Mouse (Mus musculus) kidney, embryonic 14.5 days (tissue): ENCODE measurements at regions not wholly inside any gene's neighbourhood (a gene's known extent, or its start where the extent isn't known, plus 50 kb on each side); places are given as distances from the start of the nearest gene placed in this dataset.

Experiments
- ATAC-seq: fragments of 200-750 bp; cut with Nextera tagmentation; 2 replicates; pipeline ENCODE4 v1.8.0; 2017; ENCODE audit warnings: moderate number of reproducible peaks, mild to moderate bottlenecking, moderate TSS enrichment, moderate library complexity; ENCODE audit not compliant: low FRiP score, low TSS enrichment
- H3K27ac ChIP-seq: fragments of 300-500 bp; sonication (generic); 2 replicates; pipeline ENCODE4 v1.5.1; 2014; ENCODE audit warnings: low read depth, mild to moderate bottlenecking, low read length, moderate library complexity, mixed read lengths
- H3K27me3 ChIP-seq: fragments of 300-500 bp; sonication (generic); 2 replicates; pipeline ENCODE4 v1.6.1; 2014; ENCODE audit warnings: mild to moderate bottlenecking, low read length; ENCODE audit not compliant: control insufficient read depth, insufficient read depth
- H3K36me3 ChIP-seq: fragments of 300-500 bp; sonication (generic); 2 replicates; pipeline ENCODE4 v1.6.1; 2014; ENCODE audit warnings: low read length, mixed read lengths; ENCODE audit not compliant: control insufficient read depth, insufficient read depth
- H3K4me1 ChIP-seq: fragments of 300-500 bp; sonication (generic); 2 replicates; pipeline ENCODE4 v1.6.1; 2014; ENCODE audit warnings: low read length, mixed read lengths; ENCODE audit not compliant: control insufficient read depth, insufficient read depth
- H3K4me2 ChIP-seq: fragments of 300-500 bp; sonication (generic); replicated peaks from 2 replicates; pipeline ENCODE4 v1.6.1; 2014; ENCODE audit warnings: low read depth, mild to moderate bottlenecking, low read length
- H3K4me3 ChIP-seq: fragments of 300-500 bp; sonication (generic); 2 replicates; pipeline ENCODE4 v1.5.1; 2014; ENCODE audit warnings: mild to moderate bottlenecking, low read length
- H3K9ac ChIP-seq: fragments of 300-500 bp; sonication (generic); 2 replicates; pipeline ENCODE4 v1.6.1; 2014; ENCODE audit warnings: low read depth, mild to moderate bottlenecking, low read length, moderate library complexity
- H3K9me3 ChIP-seq: fragments of 300-500 bp; sonication (generic); 2 replicates; pipeline ENCODE4 v1.6.1; 2016; ENCODE audit warnings: low read length; ENCODE audit not compliant: control insufficient read depth
- WGBS: fragments of 180-500 bp; shearing (Covaris S2); extraction: QIAGEN DNeasy Blood & Tissue Kit; methylation state at CpG from one replicate; pipeline ENCODE4 v1.1.7; 2014; 5-methylcytosine and 5-hydroxymethylcytosine counted together

DNA sequence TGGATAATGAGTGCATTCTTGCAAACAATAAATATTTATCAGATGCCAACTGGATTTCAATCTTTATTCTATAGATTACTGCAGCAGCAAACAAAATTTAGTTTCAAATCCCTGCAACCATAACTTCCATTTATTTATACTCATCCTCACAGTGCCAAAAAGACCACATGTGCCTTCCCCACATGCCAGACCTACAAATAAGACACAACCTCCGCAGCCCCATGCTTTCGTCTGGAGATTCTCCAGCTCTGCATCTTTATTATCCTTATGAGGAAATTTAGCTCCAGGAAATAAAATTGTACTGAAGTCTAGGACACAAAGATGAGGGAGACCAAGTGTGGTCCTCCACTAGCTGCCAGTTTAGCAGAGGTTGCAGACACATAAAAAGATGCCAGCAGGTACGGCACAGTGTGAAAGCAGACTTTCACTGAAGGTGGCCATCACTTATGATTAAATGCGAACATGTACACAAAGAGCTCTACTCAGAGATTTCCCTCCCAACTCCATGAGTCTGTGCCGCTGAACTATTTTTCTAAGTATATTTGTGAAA, 183.4 kb upstream of the Rag2 start:
- Histone ChIP-seq H3K4me1 (no peaks in the 10 kb centered on the region; the same call in 1 of the 2 replicates), H3K36me3 (no peaks in the 10 kb centered on the region), H3K4me2 (no peak overlapping the region), H3K27me3 (no peaks in the 10 kb centered on the region), H3K9ac (no peak overlapping the region), H3K27ac (no peak overlapping the region), H3K9me3 (no peaks in the 10 kb centered on the region), H3K4me3 (no peak overlapping the region)
- ATAC-seq: no peak
- WGBS: 71% methylated on average over 5 of the region's 5 CpGs

DNA sequence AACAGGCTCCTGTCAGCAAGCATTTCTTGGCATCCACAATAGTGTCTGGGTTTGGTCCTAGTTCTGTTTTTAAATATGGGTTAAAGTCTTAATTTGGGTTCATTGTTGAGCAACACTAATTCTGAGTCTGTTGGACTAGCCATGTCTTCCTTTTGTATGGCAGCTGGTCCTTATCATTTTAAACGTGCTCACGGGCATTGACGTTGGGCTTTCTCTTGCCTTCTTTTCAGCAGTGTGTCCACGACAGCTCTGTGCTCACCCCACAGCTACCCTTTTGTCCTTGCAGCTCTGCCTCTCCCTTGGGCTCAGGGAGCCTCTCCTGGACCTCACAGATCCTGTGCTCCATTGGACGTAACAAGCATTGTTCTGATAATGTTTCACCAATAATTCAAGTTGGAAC, 168.9 kb upstream of the Rag2 start:
- H3K27me3 ChIP-seq: no peaks in the 10 kb centered on the region
- no peak overlapping the region for H3K4me2 ChIP-seq
- no peaks in the 10 kb centered on the region for H3K36me3 ChIP-seq
- 62% methylated on average over 5 of the region's 5 CpGs for WGBS
- H3K9ac ChIP-seq: no peak overlapping the region
- no peak for ATAC-seq
- no peak overlapping the region for H3K27ac ChIP-seq
- no peaks in the 10 kb centered on the region for H3K4me1 ChIP-seq
- H3K9me3 ChIP-seq: no peaks in the 10 kb centered on the region
- no peak overlapping the region for H3K4me3 ChIP-seq

DNA sequence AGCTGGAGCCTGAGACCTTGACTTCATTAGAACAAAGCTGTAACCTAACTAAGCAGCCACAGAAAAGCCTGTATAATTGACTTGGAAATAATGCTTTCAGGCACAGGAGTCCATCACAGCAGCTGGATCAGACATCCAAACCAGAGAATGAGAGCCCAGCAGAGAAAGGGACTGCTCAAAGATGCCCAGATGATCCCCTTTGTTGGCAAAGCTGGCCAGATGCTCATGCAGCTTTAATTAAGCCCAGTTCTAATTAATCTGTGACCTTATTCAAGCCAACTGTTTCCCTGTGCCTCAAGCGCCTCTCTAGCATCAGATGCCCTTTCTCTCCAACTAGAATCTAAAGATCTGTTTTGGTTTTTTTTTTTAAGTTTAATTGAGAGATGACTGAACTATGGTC, 165.6 kb upstream of the Rag2 start:
- no peak for ATAC-seq
- Histone ChIP-seq H3K36me3 (no peaks in the 10 kb centered on the region), H3K9ac (no peak overlapping the region), H3K9me3 (no peaks in the 10 kb centered on the region), H3K4me1 (no peaks in the 10 kb centered on the region), H3K27ac (no peak overlapping the region), H3K4me3 (no peak overlapping the region), H3K4me2 (no peak overlapping the region), H3K27me3 (no peaks in the 10 kb centered on the region)
- 85% methylated on average over 1 of the region's 1 CpGs for WGBS

DNA sequence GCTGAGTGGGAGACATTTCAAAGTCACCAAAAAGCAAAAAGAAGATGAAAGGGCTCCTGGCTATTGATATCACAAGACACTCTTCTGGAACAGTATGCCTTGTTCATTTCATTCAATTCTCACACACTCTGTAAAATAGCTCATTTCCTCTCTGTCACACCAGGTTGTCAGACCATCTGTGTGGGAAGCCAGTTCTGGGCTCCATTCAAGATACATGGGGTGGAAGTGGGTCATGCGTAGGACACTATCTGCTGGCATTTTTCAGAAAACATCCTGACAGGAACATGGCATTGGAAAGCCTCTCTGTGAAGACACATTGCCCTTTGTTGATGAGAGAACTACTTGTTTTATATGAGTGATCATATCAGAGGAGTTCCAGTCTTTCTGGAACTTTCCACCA, 162.1 kb upstream of the Rag2 start:
- 100% methylated on average over 1 of the region's 1 CpGs for WGBS
- H3K4me2 ChIP-seq: no peak overlapping the region
- H3K4me3 ChIP-seq: no peak overlapping the region
- no peaks in the 10 kb centered on the region for H3K27me3 ChIP-seq
- no peaks in the 10 kb centered on the region for H3K4me1 ChIP-seq
- no peak overlapping the region for H3K27ac ChIP-seq
- H3K9me3 ChIP-seq: no peaks in the 10 kb centered on the region
- no peak overlapping the region for H3K9ac ChIP-seq
- H3K36me3 ChIP-seq: no peaks in the 10 kb centered on the region
- no peak for ATAC-seq

DNA sequence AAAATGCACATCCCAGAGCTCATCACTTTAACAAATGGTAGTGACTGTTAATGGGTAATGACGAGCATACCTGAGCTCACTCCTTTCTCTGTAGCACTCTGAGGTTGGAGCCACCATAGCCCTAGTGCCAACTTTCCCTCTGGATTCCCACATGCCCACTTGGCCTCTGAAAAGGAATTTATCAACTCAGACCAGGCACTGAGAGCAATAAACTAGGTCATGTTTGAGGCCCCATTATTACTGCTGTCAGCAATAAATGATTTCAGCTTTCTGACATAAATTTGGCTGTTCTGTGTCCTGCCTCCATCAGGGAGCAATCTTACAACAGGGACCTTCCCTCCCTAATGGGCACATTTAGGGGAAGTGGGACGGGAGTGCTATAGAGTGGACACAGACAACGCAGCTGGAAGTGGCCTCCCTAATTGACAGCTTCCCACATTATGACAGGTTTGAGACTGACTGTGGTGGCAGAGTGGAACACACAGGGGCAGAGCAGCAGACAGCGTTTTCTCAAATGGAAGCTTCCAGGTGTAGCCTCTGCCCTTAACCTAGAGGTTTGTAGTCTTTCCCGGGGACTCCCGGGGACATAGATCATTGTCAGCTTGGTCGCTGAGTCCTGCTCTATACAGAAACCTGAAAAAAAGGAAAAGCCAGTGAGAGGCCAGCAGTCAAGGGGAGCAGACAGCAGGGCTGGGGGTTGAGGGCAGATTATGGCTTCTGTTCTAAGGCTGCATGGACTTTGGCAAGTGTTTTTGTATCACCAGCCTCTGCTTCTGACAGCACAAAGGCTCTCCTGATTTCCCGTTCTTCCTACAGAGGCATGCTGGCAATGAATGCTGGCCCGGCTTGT, 160.0 kb upstream of the Rag2 start:
- Histone ChIP-seq H3K36me3 (no peaks in the 10 kb centered on the region), H3K4me3 (no peak overlapping the region)
- ATAC-seq: no peak

DNA sequence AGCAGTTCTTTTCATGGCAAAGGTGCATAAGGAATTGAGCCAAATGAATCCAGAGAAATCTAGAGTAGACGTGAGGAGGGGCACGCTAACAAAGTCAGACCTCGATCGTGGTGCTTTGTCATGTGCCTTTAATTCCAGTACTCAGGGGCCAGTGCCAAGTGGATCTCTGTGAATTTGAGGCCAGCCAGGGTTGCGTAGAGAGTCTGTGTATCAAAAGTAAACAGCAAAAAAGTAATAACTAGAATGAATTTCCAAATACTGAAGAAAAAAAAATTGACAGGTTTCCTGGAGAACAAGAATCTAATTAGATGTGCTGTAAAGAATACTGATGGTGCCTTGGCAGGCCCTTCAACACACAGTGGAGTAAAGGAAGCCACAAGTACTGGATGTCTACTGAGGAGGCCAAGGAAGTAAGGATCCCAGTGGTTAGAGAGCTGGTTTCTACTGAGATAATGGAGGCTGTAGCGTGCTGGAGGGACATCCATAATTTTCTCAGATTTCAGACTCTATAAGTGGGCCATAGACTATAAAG, 153.9 kb upstream of the Rag2 start:
- 92% methylated on average over 6 of the region's 6 CpGs for WGBS

More for the DNA sequence above, 160.0 kb upstream of the Rag2 start:
- Histone ChIP-seq H3K4me1 (no peaks in the 10 kb centered on the region), H3K9me3 (no peaks in the 10 kb centered on the region), H3K27me3 (no peaks in the 10 kb centered on the region), H3K27ac (no peak overlapping the region), H3K9ac (no peak overlapping the region), H3K4me2 (no peak overlapping the region)
- 53% methylated on average over 9 of the region's 9 CpGs for WGBS

DNA sequence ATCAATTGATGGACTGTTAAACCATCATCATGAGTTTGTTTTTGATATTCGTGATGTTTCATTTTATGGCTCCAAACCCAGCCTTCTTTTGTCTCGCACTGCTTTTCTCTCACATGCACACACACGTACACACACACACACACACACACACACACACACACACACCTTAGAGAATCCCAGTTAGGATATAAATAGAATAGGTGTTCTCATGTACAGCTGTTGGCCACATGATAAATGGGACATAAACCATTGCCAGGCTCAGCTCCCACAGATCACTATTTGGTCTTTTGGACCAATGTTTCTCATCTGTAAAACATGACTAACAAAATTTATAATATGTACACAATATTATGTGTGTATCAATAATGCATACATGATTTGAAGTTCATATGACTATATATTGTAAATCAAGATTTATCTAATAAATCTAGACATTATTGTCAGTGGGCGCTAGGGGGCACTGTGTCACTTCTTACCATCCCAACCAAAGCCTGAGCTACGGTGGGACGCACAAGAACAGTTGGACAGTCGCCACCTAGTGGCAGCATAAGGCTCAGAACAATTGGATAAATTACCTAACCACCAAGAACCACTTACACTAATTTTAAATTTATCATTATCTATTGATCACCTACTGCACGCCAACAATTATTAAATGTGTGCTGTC, 151.9 kb upstream of the Rag2 start:
- Histone ChIP-seq H3K9me3 (no peaks in the 10 kb centered on the region), H3K36me3 (no peaks in the 10 kb centered on the region), H3K27ac (no peak overlapping the region), H3K4me1 (no peaks in the 10 kb centered on the region), H3K4me3 (no peak overlapping the region), H3K27me3 (no peaks in the 10 kb centered on the region), H3K4me2 (no peak overlapping the region), H3K9ac (no peak overlapping the region)
- ATAC-seq: peak; percentile 81
- 33% methylated on average over 8 of the region's 8 CpGs for WGBS

More for the DNA sequence above, 153.9 kb upstream of the Rag2 start:
- no peak overlapping the region for H3K9ac ChIP-seq
- no peak for ATAC-seq
- no peak overlapping the region for H3K4me3 ChIP-seq
- H3K27ac ChIP-seq: no peak overlapping the region
- H3K36me3 ChIP-seq: no peaks in the 10 kb centered on the region
- no peaks in the 10 kb centered on the region for H3K9me3 ChIP-seq
- H3K4me2 ChIP-seq: no peak overlapping the region
- no peaks in the 10 kb centered on the region for H3K27me3 ChIP-seq
- no peaks in the 10 kb centered on the region for H3K4me1 ChIP-seq

DNA sequence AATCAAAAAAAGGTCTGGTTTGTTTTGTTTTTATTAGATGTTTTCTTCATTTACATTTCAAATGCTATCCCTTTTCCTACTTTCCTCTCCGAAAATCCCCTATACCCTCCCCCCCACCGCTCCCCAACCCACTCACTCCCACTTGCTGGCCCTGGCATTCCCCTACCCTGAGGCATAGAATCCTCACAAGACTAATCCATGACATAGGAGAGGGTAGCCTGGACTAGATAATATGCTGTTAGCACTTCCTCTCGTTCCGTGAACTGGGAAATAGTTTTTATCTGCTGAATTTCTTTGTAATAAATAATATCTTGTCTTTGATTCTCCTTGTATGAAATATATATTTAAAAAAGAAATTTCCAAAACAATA, 151.4 kb upstream of the Rag2 start:
- Histone ChIP-seq H3K27me3 (no peaks in the 10 kb centered on the region), H3K36me3 (no peaks in the 10 kb centered on the region), H3K9me3 (no peaks in the 10 kb centered on the region), H3K4me3 (no peak overlapping the region), H3K4me2 (no peak overlapping the region), H3K27ac (no peak overlapping the region), H3K4me1 (no peaks in the 10 kb centered on the region), H3K9ac (no peak overlapping the region)
- 91% methylated on average over 4 of the region's 4 CpGs for WGBS
- no peak for ATAC-seq

DNA sequence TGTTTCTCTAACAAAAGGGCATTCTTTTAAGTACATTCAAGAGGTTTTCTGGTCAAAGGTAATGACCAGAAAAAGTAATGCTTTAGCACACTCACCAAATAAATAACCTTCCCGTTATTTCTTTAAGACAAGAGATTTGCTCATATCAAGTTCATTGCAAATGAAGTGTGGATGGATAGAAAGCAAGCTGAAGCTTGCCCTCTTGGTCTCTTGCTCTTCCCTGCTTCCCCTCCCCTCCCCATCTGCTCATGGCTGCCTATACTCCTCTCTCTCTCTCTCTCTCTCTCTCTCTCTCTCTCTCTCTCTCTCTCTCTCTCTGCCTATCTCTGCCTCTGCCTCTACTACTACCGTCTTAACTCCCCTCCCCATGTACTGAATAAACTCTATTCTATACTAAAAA, 147.7 kb upstream of the Rag2 start:
- H3K27me3 ChIP-seq: no peaks in the 10 kb centered on the region
- no peak overlapping the region for H3K27ac ChIP-seq
- H3K4me1 ChIP-seq: no peaks in the 10 kb centered on the region
- no peak overlapping the region for H3K4me2 ChIP-seq
- no peak for ATAC-seq
- no peak overlapping the region for H3K4me3 ChIP-seq
- no peak overlapping the region for H3K9ac ChIP-seq
- no peaks in the 10 kb centered on the region for H3K36me3 ChIP-seq
- no peaks in the 10 kb centered on the region for H3K9me3 ChIP-seq
- WGBS: 71% methylated on average over 2 of the region's 2 CpGs
